Mouse (Mus musculus) embryonic facial prominence, embryonic 14.5 days (tissue): ENCODE data around the gene Ephb1. TPM values are rescaled to one million over a fixed set of nuclear protein-coding genes. Genes with fewer than 3 reads are reported as not detected.

Experiments used
- ATAC-seq: fragments of 200-750 bp; cut with Nextera tagmentation; 2 replicates; pipeline ENCODE4 v1.8.0; 2017; ENCODE audit warnings: low read depth, moderate number of reproducible peaks, moderate TSS enrichment
- DNase-seq: peaks from one replicate; pipeline ENCODE4 v3.0.0-alpha.2; 2015; ENCODE audit warnings: low spot score
- H3K27ac ChIP-seq: fragments of 300-500 bp; sonication (generic); replicated peaks from 2 replicates; pipeline ENCODE4 v1.5.1; 2014; ENCODE audit warnings: low read depth, mild to moderate bottlenecking, low read length, moderate library complexity
- H3K27me3 ChIP-seq: fragments of 300-500 bp; sonication (generic); replicated peaks from 2 replicates; pipeline ENCODE4 v1.6.1; 2014; ENCODE audit warnings: low read length; ENCODE audit not compliant: control insufficient read depth, insufficient read depth
- H3K36me3 ChIP-seq: fragments of 300-500 bp; sonication (generic); 2 replicates; pipeline ENCODE4 v1.6.1; 2014; ENCODE audit warnings: low read length, mixed read lengths; ENCODE audit not compliant: control insufficient read depth, insufficient read depth
- H3K4me1 ChIP-seq: fragments of 300-500 bp; sonication (generic); 2 replicates; pipeline ENCODE4 v1.6.1; 2014; ENCODE audit warnings: antibody characterized with exemption, low read length; ENCODE audit not compliant: control insufficient read depth, insufficient read depth
- H3K4me2 ChIP-seq: fragments of 300-500 bp; sonication (generic); 2 replicates; pipeline ENCODE4 v1.6.1; 2014; ENCODE audit warnings: low read depth, mild to moderate bottlenecking, low read length, moderate library complexity, mixed read lengths
- H3K4me3 ChIP-seq: fragments of 300-500 bp; sonication (generic); 2 replicates; pipeline ENCODE4 v1.5.1; 2014; ENCODE audit warnings: low read depth, mild to moderate bottlenecking, low read length
- H3K9ac ChIP-seq: fragments of 300-500 bp; sonication (generic); 2 replicates; pipeline ENCODE4 v1.6.1; 2014; ENCODE audit warnings: low read depth, mild to moderate bottlenecking, low read length, moderate library complexity, mixed read lengths
- H3K9me3 ChIP-seq: fragments of 300-500 bp; sonication (generic); 2 replicates; pipeline ENCODE4 v1.6.1; 2016; ENCODE audit warnings: low read length; ENCODE audit not compliant: control insufficient read depth
- WGBS: fragments of 180-500 bp; shearing (Covaris S2); extraction: QIAGEN DNeasy Blood & Tissue Kit; methylation state at CpG from one replicate; pipeline ENCODE4 v1.1.7; 2014; 5-methylcytosine and 5-hydroxymethylcytosine counted together
- polyA plus RNA-seq: library from polyadenylated mRNA; unstranded; fragments of >200 nt; fragmentation: Nextera tagmentation; extraction: Ambion mirVana; gene quantifications from 2 replicates; pipeline ENCODE4 v1.2.1, GENCODE M21; 2014

Ephb1 gene
- polyA plus RNA-seq, 1 experiment from 2014 or later: 3.9 TPM

DNA sequence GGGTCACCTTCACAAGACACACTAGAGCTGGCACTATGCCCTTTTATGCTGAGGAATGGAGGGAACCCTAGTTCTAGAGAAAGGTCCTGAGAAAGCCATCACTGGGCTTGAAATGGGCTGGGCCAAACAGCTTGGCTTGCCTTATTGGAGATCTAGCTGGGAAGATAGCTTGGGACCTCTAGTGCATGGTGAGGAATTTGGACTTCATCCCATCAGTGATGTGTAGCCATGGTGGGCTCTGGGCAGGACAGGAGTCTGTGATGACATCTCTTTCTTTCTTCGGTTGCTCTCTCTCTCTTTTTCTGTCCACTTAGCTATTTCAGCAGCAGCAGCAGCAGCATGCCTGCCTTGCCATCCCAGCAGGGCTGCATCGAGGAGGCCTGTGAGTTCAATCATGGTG lies 439.4 kb downstream of the Ephb1 start:
- Histone ChIP-seq H3K27ac (no peak overlapping the region), H3K4me3 (no peak overlapping the region), H3K4me2 (no peak overlapping the region), H3K4me1 (no peaks in the 10 kb centered on the region; the same call in none of the 2 replicates), H3K9ac (no peak overlapping the region), H3K36me3 (no peaks in the 10 kb centered on the region), H3K9me3 (no peaks in the 10 kb centered on the region), H3K27me3 (no peaks in the 10 kb centered on the region)
- DNase-seq (no peak), ATAC-seq (no peak)
- 80% methylated on average over 2 of the region's 2 CpGs for WGBS

- peak; percentile 72; the same call in 1 of the 2 replicates for ATAC-seq
- DNase-seq: peak; percentile 51
- 37% methylated on average over 9 of the region's 9 CpGs for WGBS
These were observed 443.2 kb downstream of the Ephb1 start for GRCm38 (mm10) chr9:101911176-101911866.

DNA sequence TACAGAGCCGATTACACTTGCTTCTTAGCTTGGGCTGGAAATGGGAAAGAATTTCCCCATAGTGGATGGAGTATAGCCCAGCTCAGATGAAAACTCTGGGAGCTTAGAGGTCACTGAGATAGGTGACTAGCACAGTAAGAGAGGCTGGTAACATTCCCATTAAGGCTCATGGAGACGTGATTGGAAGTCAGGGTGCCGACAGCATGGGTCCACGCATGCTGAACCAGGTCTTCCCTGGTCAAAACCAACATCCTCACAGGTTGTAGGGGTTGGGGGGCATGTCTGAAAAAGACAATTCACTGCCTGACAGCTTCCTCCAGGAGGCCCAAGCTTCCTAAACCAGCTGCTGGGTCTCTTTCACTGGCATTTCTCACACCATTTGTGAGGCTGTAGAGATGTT lies 445.0 kb downstream of the Ephb1 start:
- Histone ChIP-seq H3K27me3 (no peaks in the 10 kb centered on the region), H3K9me3 (no peaks in the 10 kb centered on the region), H3K4me3 (no peak overlapping the region), H3K9ac (no peak overlapping the region), H3K36me3 (no peaks in the 10 kb centered on the region), H3K4me1 (no peaks in the 10 kb centered on the region; the same call in none of the 2 replicates), H3K27ac (no peak overlapping the region), H3K4me2 (no peak overlapping the region)
- DNase-seq (no peak), ATAC-seq (no peak)
- 80% methylated on average over 4 of the region's 4 CpGs for WGBS

More at GRCm38 (mm10) chr9:101911176-101911866, 443.2 kb downstream of the Ephb1 start:
- no peak overlapping the region for H3K9ac ChIP-seq
- H3K27me3 ChIP-seq: no peaks in the 10 kb centered on the region
- H3K9me3 ChIP-seq: no peaks in the 10 kb centered on the region
- H3K4me1 ChIP-seq: no peaks in the 10 kb centered on the region; the same call in none of the 2 replicates
- H3K27ac ChIP-seq: no peak overlapping the region
- no peak overlapping the region for H3K4me2 ChIP-seq
- no peaks in the 10 kb centered on the region for H3K36me3 ChIP-seq
- no peak overlapping the region for H3K4me3 ChIP-seq

DNA sequence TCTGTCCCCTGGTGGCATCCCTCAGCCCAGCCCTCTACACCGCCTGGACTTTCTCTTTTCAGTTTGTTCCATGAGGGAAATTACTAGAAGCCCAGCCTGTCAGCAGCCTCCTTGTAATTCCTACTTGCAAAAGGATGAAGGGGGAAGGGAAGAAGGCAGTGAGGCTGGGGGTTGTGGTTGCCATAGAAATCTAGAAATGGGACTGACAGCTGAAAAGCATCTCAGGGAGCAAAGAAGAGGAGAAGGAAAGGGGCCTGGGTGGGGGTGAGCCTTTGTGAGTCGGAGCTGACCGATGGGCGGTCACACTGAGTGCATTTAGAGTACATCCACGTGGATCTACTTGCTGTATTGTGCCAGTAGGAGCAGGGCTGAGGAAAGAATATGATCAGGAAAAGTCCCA lies 445.6 kb downstream of the Ephb1 start:
- Histone ChIP-seq H3K4me2 (no peak overlapping the region), H3K36me3 (no peaks in the 10 kb centered on the region), H3K27me3 (no peaks in the 10 kb centered on the region), H3K27ac (no peak overlapping the region), H3K4me1 (no peaks in the 10 kb centered on the region; the same call in none of the 2 replicates), H3K9me3 (no peaks in the 10 kb centered on the region), H3K9ac (no peak overlapping the region), H3K4me3 (no peak overlapping the region)
- ATAC-seq (no peak), DNase-seq (no peak)
- WGBS: 52% methylated on average over 5 of the region's 5 CpGs

- H3K36me3 ChIP-seq: no peaks in the 10 kb centered on the region
- H3K27me3 ChIP-seq: no peaks in the 10 kb centered on the region
- H3K9ac ChIP-seq: no peak overlapping the region
- no peak overlapping the region for H3K4me2 ChIP-seq
- no peaks in the 10 kb centered on the region; the same call in none of the 2 replicates for H3K4me1 ChIP-seq
- H3K9me3 ChIP-seq: no peaks in the 10 kb centered on the region
- DNase-seq: no peak
- no peak overlapping the region for H3K4me3 ChIP-seq
- ATAC-seq: no peak
- WGBS: 60% methylated on average over 6 of the region's 6 CpGs
- no peak overlapping the region for H3K27ac ChIP-seq
These were observed 446.7 kb downstream of the Ephb1 start for GRCm38 (mm10) chr9:101907747-101908255.

- WGBS: 80% methylated on average over 3 of the region's 3 CpGs
- Histone ChIP-seq H3K4me3 (no peak overlapping the region), H3K4me1 (no peaks in the 10 kb centered on the region), H3K9me3 (no peaks in the 10 kb centered on the region), H3K4me2 (no peak overlapping the region), H3K27me3 (no peaks in the 10 kb centered on the region), H3K36me3 (no peaks in the 10 kb centered on the region), H3K9ac (no peak overlapping the region), H3K27ac (no peak overlapping the region)
- ATAC-seq (no peak), DNase-seq (no peak)
These were observed 451.1 kb downstream of the Ephb1 start for GRCm38 (mm10) chr9:101903406-101903805.

DNA sequence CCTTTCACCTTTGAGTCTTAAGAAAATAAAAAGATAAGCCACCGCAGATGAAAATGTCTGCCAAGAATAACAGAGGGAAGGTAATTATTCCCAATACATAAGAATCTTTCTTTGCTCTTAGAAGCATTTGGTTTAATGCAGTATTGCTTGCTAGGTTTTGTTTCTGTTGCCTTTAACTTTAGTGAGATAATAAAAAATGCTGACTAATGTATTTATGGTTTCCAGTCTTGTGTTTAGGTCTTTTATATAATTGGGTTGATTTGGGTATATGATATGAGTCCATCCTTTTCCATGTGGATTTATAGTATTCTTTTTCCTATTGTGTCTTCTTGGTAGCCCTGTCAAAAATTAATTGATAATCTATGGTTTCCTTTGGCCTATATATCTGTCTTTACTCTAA lies 456.6 kb downstream of the Ephb1 start:
- no peak overlapping the region for H3K9ac ChIP-seq
- H3K4me2 ChIP-seq: no peak overlapping the region
- H3K4me1 ChIP-seq: no peaks in the 10 kb centered on the region
- DNase-seq: no peak
- ATAC-seq: no peak
- H3K27ac ChIP-seq: no peak overlapping the region
- no peak overlapping the region for H3K4me3 ChIP-seq
- no peaks in the 10 kb centered on the region for H3K36me3 ChIP-seq
- H3K9me3 ChIP-seq: no peaks in the 10 kb centered on the region
- WGBS: 82% methylated on average over 1 of the region's 1 CpGs
- H3K27me3 ChIP-seq: no peaks in the 10 kb centered on the region

DNA sequence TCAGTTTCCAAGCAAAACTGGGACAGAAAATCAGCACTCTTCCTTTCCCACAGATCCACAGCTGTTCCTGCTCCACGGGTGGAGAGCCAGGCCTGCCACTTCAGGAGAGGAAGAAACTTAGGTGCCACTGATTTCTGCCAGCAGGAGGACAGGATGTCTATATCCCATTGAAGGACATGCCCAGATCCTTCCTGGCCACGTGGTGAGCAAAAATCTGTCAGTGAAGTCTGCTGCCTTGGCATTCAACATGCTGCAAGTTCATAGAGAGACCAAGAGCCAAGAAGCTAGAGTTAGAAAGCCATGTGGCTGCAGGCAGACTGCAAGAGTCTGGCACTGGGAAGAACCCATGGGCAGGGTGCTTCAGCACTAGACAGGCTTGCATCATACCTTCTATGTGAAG lies 471.2 kb downstream of the Ephb1 start:
- H3K36me3 ChIP-seq: no peaks in the 10 kb centered on the region
- H3K27ac ChIP-seq: no peak overlapping the region
- H3K4me3 ChIP-seq: no peak overlapping the region
- DNase-seq (no peak), ATAC-seq (no peak)
- H3K9ac ChIP-seq: no peak overlapping the region
- no peaks in the 10 kb centered on the region for H3K9me3 ChIP-seq
- H3K4me2 ChIP-seq: no peak overlapping the region
- WGBS: 60% methylated on average over 2 of the region's 2 CpGs
- no peaks in the 10 kb centered on the region for H3K4me1 ChIP-seq
- H3K27me3 ChIP-seq: no peaks in the 10 kb centered on the region
